Mouse (Mus musculus) lung, embryonic 14.5 days (tissue): ENCODE data around the gene Ormdl3. TPM values are rescaled to one million over a fixed set of nuclear protein-coding genes. Genes with fewer than 3 reads are reported as not detected.
A peak's percentile ranks its signal among the peaks of the same experiment; 100 is the strongest.

Experiments used
- ATAC-seq: fragments of 200-750 bp; cut with Nextera tagmentation; 2 replicates; pipeline ENCODE4 v1.8.0; 2017; ENCODE audit warnings: mild to moderate bottlenecking, moderate TSS enrichment, moderate library complexity; ENCODE audit not compliant: insufficient read depth
- DNase-seq: peaks from one replicate; pipeline ENCODE4 v3.0.0-alpha.2; 2015
- H3K27ac ChIP-seq: fragments of 300-500 bp; sonication (generic); 2 replicates; pipeline ENCODE4 v1.5.1; 2014; ENCODE audit warnings: low read depth, mild to moderate bottlenecking, moderate library complexity
- H3K27me3 ChIP-seq: fragments of 300-500 bp; sonication (generic); 2 replicates; pipeline ENCODE4 v1.6.1; 2014; ENCODE audit warnings: low read length, control low read depth; ENCODE audit not compliant: insufficient read depth
- H3K36me3 ChIP-seq: fragments of 300-500 bp; sonication (generic); 2 replicates; pipeline ENCODE4 v1.6.1; 2014; ENCODE audit warnings: control low read depth; ENCODE audit not compliant: insufficient read depth
- H3K4me1 ChIP-seq: fragments of 300-500 bp; sonication (generic); 2 replicates; pipeline ENCODE4 v1.6.1; 2014; ENCODE audit warnings: antibody characterized with exemption, control low read depth; ENCODE audit not compliant: insufficient read depth
- H3K4me2 ChIP-seq: fragments of 300-500 bp; sonication (generic); 2 replicates; pipeline ENCODE4 v1.6.1; 2014; ENCODE audit warnings: mild to moderate bottlenecking
- H3K4me3 ChIP-seq: fragments of 300-500 bp; sonication (generic); 2 replicates; pipeline ENCODE4 v1.5.1; 2014; ENCODE audit warnings: low read depth, low read length
- H3K9ac ChIP-seq: fragments of 300-500 bp; sonication (generic); 2 replicates; pipeline ENCODE4 v1.6.1; 2014
- H3K9me3 ChIP-seq: fragments of 300-500 bp; sonication (generic); 2 replicates; pipeline ENCODE4 v1.6.1; 2016; ENCODE audit warnings: low read depth, low read length, control low read depth
- CTCF ChIP-seq: IDR thresholded peaks from 2 replicates; pipeline ENCODE4 v1.5.1; 2016; ENCODE audit warnings: antibody characterized with exemption, low read depth
- WGBS: fragments of 180-500 bp; shearing (Covaris S2); extraction: QIAGEN DNeasy Blood & Tissue Kit; methylation state at CpG from one replicate; pipeline ENCODE4 v1.1.7; 2014; 5-methylcytosine and 5-hydroxymethylcytosine counted together
- polyA plus RNA-seq: library from polyadenylated mRNA; unstranded; fragments of >200 nt; fragmentation: Nextera tagmentation; extraction: Ambion mirVana; gene quantifications from 2 replicates; pipeline ENCODE4 v1.2.1, GENCODE M21; 2014

Gene Ormdl3
- polyA plus RNA-seq, 1 experiment from 2014 or later: 6.6 TPM

DNA sequence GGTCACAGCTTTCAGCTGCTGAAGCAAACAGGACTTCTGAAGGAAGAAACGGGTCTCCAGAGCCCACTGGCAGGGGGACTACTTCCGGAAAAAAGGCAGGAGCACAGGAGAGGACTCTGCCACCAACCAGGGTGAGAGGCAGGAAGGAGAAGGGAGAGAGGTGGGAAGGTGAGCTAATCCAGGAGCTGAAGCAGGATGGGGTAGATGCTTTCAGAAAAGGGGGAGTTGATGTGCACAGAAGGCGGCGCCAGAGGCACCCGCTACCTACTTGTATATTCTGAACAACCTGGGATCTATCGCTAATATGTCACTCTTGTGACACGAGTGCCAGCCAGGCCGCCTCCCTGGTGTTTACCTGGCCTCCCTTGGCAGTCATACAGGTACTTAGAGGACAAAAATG is 10.8 kb upstream of the Ormdl3 start, which contains the start of gene Lrrc3c:
Gene Lrrc3c, plus strand, starts transcription at position 301 of the 400 bp plus-strand sequence.
- peaks cover 10% of the 10 kb centered on the region; the same call in 1 of the 2 replicates for H3K4me1 ChIP-seq
- no peak for TF ChIP-seq CTCF
- H3K27ac ChIP-seq: no peak within 1 kb of the TSS
- H3K36me3 ChIP-seq: no peaks in the 10 kb centered on the region
- no peaks in the 10 kb centered on the region for H3K9me3 ChIP-seq
- 73% methylated on average over 8 of the region's 8 CpGs for WGBS
- H3K4me2 ChIP-seq: no peak within 1 kb of the TSS
- DNase-seq: no peak
- ATAC-seq: no peak
- H3K9ac ChIP-seq: no peak within 1 kb of the TSS
- H3K4me3 ChIP-seq: no peak within 1 kb of the TSS
- peaks cover 9% of the 10 kb centered on the region; the same call in 1 of the 2 replicates for H3K27me3 ChIP-seq

DNA sequence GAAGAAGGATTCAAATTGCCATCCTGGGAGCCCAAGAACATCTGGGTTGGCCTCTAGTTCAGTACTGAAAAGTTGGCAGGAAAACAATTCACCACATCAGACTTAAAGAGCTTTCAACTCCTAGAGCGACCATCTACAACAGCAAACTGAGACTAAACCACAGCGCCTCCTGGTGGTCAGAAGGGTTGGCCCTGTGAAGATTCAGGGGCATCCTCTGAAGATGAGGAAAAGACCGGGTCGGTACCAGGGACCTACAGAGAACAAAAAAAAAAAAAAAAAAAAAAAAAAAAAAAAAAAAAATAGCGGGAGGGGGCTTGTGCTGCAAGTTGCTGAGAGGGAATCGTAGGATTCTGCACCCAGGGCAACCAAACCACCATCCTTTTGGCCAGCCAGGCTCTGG is 10.2 kb upstream of the Ormdl3 start:
- H3K36me3 ChIP-seq: no peaks in the 10 kb centered on the region
- 32% methylated on average over 6 of the region's 6 CpGs for WGBS
- no peak overlapping the region for H3K4me2 ChIP-seq
- H3K27ac ChIP-seq: no peak overlapping the region
- no peak for ATAC-seq
- H3K9me3 ChIP-seq: no peaks in the 10 kb centered on the region
- peak; percentile 85 for DNase-seq
- peak; percentile 76 for TF ChIP-seq CTCF
- peaks cover 12% of the 10 kb centered on the region for H3K27me3 ChIP-seq
- H3K4me1 ChIP-seq: peaks cover 7% of the 10 kb centered on the region; the same call in 1 of the 2 replicates
- no peak overlapping the region for H3K4me3 ChIP-seq
- H3K9ac ChIP-seq: no peak overlapping the region

DNA sequence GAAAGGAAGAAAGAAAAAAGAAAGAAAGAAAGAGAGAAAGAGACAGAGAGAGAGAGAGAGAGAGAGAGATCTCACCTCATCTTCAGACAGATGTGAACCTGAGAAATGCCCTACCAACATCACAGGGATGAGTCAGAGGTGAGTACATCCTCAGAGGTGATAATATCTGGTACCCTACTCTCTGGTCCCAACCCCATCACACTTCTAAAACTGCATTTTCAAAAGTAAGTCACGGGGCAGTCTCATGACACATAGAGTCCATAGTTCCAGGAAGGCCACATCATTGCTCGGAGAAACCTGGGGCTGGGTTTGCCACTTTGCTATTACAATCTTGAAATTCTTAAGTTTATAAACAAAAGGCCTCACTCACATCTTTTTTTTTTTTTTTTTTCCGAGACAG is 8.8 kb upstream of the Ormdl3 start:
- H3K27me3 ChIP-seq: peaks cover 15% of the 10 kb centered on the region
- ATAC-seq: no peak

DNA sequence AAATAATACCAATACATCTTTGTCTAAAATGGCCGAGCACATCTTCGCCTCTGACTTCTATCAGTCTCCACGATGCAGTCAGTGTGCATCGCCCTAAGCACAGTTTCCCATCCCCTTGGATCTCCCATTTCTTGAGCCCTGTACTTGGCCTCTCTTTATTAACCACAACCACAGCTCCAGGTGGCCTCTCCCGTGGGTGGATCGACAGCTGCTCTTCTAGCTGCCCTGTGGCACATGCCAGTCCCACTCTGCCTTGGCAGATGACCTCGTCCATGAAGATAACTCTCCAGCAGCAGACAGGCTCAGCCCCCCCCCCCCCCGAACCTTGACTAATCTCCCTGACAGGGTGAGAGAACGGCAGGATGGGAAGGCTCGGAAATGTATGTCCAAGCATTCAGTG is 8.3 kb upstream of the Ormdl3 start:
- DNase-seq: no peak
- Histone ChIP-seq H3K4me3 (no peak overlapping the region), H3K4me1 (peaks cover 3% of the 10 kb centered on the region; the same call in 1 of the 2 replicates), H3K9ac (no peak overlapping the region), H3K27me3 (peaks cover 15% of the 10 kb centered on the region), H3K27ac (no peak overlapping the region), H3K4me2 (no peak overlapping the region), H3K9me3 (no peaks in the 10 kb centered on the region), H3K36me3 (no peaks in the 10 kb centered on the region)
- no peak for ATAC-seq
- no peak for TF ChIP-seq CTCF
- 61% methylated on average over 10 of the region's 10 CpGs for WGBS

More for the DNA sequence above, 8.8 kb upstream of the Ormdl3 start:
- no peak overlapping the region for H3K27ac ChIP-seq
- no peak overlapping the region for H3K4me3 ChIP-seq
- no peak overlapping the region for H3K9ac ChIP-seq
- no peaks in the 10 kb centered on the region for H3K36me3 ChIP-seq
- H3K4me1 ChIP-seq: peaks cover 4% of the 10 kb centered on the region; the same call in 1 of the 2 replicates
- no peak for DNase-seq
- no peak overlapping the region for H3K4me2 ChIP-seq
- 58% methylated on average over 3 of the region's 3 CpGs for WGBS
- TF ChIP-seq CTCF: no peak
- H3K9me3 ChIP-seq: no peaks in the 10 kb centered on the region

DNA sequence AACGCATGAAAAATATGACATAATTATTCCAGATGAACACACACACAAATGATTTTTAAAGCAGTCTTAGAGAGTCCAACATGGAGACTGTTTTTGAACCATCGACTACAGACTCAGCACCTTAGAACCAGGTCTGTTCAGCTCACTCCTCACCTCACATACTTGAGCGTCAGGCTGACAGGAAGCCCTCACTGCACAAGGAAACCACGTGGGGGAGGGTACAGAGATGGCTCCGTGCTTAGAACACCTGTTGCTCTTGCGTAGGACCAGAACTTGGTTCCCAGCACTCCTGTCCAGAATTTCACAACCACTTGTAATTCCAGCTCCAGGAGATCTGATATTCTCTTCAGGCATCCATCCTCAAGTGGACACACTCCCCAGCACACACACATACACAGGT is 7.9 kb upstream of the Ormdl3 start:
- Histone ChIP-seq H3K9me3 (no peaks in the 10 kb centered on the region), H3K27ac (no peak overlapping the region), H3K4me1 (peaks cover 3% of the 10 kb centered on the region; the same call in 1 of the 2 replicates), H3K36me3 (no peaks in the 10 kb centered on the region), H3K27me3 (peaks cover 15% of the 10 kb centered on the region), H3K4me2 (no peak overlapping the region), H3K9ac (no peak overlapping the region), H3K4me3 (no peak overlapping the region)
- DNase-seq (no peak), ATAC-seq (no peak)
- no peak for TF ChIP-seq CTCF
- WGBS: 74% methylated on average over 6 of the region's 6 CpGs

DNA sequence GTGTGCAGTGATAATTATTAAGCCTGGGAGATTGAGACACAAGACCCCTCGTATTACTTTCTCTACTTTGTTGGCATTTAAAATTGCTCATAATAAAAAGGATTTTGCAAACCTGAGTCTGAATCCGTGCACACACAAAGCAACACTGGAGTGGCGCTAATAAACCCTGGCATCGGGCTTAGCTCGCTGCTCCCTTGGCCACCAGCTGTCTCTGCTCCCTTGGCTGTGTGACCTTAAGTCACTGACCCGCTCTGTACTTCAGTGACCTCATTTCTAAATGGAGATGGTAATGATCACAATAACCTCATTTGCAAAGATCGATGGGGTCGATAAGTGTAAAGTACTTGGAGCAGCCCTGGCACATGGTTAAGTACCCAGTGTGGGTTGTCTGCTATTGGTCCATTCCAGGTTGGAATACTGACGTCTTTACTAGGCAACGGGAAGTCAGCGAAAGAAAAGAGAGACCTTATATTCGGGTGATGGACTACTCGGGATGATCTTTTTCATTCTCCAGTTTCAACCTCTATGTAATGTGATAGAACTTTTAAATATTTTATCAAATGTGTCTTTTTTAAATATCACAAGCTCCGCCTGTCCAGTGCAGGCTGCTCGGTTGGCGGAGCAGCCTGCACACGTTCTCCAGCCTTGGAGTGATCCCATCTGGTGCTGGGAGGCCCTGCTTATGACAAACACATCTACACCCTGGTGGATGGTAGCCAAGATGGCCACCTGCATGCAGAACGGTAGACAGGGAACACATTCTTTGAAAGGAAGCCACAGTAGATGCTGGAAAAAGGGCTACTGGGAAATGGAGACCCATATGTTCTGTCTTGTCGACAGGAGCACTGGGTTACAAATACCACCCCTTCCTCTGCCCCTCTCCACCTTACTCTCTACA is 3.6 kb upstream of the Ormdl3 start:
- Histone ChIP-seq H3K4me1 (peaks cover 7% of the 10 kb centered on the region), H3K36me3 (no peaks in the 10 kb centered on the region)
- DNase-seq: no peak

DNA sequence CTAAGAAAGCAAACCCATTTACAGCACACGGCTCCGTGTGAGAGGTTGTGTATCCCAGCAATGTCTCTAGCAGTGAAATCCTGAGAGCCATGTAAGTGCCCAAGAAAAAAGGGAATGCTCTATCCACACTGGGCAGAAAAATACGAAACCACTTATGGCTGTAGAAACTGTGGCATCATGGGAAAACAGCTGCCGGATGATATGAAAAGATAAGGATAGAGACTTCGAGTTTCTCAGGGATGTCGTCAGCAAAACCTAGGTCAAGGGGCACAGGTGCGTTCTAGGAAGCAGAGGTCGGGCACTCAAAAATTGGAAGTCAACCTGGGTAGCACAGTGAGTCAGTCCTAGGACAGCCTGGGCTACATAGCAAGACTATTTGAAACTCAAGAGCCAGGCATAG is 2.1 kb upstream of the Ormdl3 start:
- no peak for TF ChIP-seq CTCF
- 69% methylated on average over 8 of the region's 8 CpGs for WGBS
- ATAC-seq (no peak), DNase-seq (no peak)
- Histone ChIP-seq H3K36me3 (no peaks in the 10 kb centered on the region), H3K4me1 (peaks cover 9% of the 10 kb centered on the region), H3K9ac (no peak overlapping the region), H3K27me3 (peaks cover 6% of the 10 kb centered on the region), H3K4me3 (no peak overlapping the region), H3K27ac (peak overlapping the region; percentile 89; the same call in 1 of the 2 replicates), H3K9me3 (no peaks in the 10 kb centered on the region), H3K4me2 (0 out of 2 replicates have a peak overlapping the region, but pooled peaks have one; percentile 86)

More for the DNA sequence above, 3.6 kb upstream of the Ormdl3 start:
- Histone ChIP-seq H3K9ac (no peak overlapping the region), H3K4me2 (no peak overlapping the region), H3K9me3 (no peaks in the 10 kb centered on the region), H3K27ac (no peak overlapping the region), H3K27me3 (peaks cover 6% of the 10 kb centered on the region), H3K4me3 (no peak overlapping the region)
- ATAC-seq: no peak
- WGBS: 61% methylated on average over 19 of the region's 19 CpGs
- no peak for TF ChIP-seq CTCF
